Mouse (Mus musculus) stomach, embryonic 15.5 days (tissue): ENCODE data around the gene Vmn1r7. TPM values are rescaled to one million over a fixed set of nuclear protein-coding genes. Genes with fewer than 3 reads are reported as not detected.
"Not testable (repeated sequence)": the region's sequence is repeated elsewhere in the genome, so short reads cannot be mapped to it uniquely, and the experiment has no call there.

Source experiments
- ATAC-seq: fragments of 200-750 bp; cut with Nextera tagmentation; 2 replicates; pipeline ENCODE4 v1.8.0; 2017; ENCODE audit warnings: low read depth, moderate number of reproducible peaks, moderate TSS enrichment; ENCODE audit not compliant: insufficient read depth, low FRiP score
- H3K27ac ChIP-seq: fragments of 300-500 bp; sonication (generic); 2 replicates; pipeline ENCODE4 v1.5.1; 2015; ENCODE audit warnings: mild to moderate bottlenecking, inconsistent platforms
- H3K27me3 ChIP-seq: fragments of 300-500 bp; sonication (generic); replicated peaks from 2 replicates; pipeline ENCODE4 v1.6.1; 2015; ENCODE audit warnings: inconsistent platforms
- H3K36me3 ChIP-seq: fragments of 300-500 bp; sonication (generic); 2 replicates; pipeline ENCODE4 v1.6.1; 2015; ENCODE audit warnings: inconsistent platforms
- H3K4me1 ChIP-seq: fragments of 300-500 bp; sonication (generic); 2 replicates; pipeline ENCODE4 v1.6.1; 2015; ENCODE audit warnings: inconsistent platforms
- H3K4me2 ChIP-seq: fragments of 300-500 bp; sonication (generic); 2 replicates; pipeline ENCODE4 v1.6.1; 2015; ENCODE audit warnings: mild to moderate bottlenecking, inconsistent platforms
- H3K4me3 ChIP-seq: fragments of 300-500 bp; sonication (generic); replicated peaks from 2 replicates; pipeline ENCODE4 v1.5.1; 2015; ENCODE audit warnings: inconsistent platforms
- H3K9ac ChIP-seq: fragments of 300-500 bp; sonication (generic); 2 replicates; pipeline ENCODE4 v1.6.1; 2015; ENCODE audit warnings: inconsistent platforms
- H3K9me3 ChIP-seq: fragments of 300-500 bp; sonication (generic); 2 replicates; pipeline ENCODE4 v1.6.1; 2016; ENCODE audit warnings: inconsistent platforms
- WGBS: fragments of 180-500 bp; shearing (Covaris S2); methylation state at CpG from one replicate; pipeline ENCODE4 v1.1.7; 2015; 5-methylcytosine and 5-hydroxymethylcytosine counted together
- polyA plus RNA-seq: library from polyadenylated mRNA; unstranded; fragments of >200 nt; fragmentation: Nextera tagmentation; extraction: Ambion mirVana; gene quantifications from 2 replicates; pipeline ENCODE4 v1.2.1, GENCODE M21; 2015

Gene Vmn1r7
- polyA plus RNA-seq: not detected in 2 replicates

DNA sequence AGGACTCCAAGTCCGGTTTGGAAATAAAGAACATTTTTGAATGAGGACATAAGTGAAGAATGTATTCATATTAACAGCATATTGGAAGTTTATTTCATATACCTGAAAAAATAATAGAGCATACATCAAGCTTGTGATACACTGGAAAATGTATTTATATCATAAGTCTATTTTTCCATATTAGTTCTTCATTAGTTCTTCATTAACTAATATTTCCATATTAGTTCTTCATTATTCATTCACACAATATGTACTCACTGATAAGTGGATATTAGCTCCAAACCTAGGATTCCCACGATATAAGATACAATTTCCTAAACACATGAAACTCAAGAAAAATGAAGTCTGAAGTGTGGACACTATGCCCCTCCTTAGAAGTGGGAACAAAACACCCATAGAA, at the start of gene Vmn1r7:
Vmn1r7 (minus strand) TSS at position 101 of the 400 bp plus-strand sequence.
- H3K4me1 ChIP-seq, H3K9me3 ChIP-seq, H3K36me3 ChIP-seq, H3K27ac ChIP-seq, H3K4me3 ChIP-seq, H3K4me2 ChIP-seq, H3K27me3 ChIP-seq, H3K9ac ChIP-seq, ATAC-seq: not testable (repeated sequence)
- WGBS: 83% methylated on average over 2 of the region's 2 CpGs

DNA sequence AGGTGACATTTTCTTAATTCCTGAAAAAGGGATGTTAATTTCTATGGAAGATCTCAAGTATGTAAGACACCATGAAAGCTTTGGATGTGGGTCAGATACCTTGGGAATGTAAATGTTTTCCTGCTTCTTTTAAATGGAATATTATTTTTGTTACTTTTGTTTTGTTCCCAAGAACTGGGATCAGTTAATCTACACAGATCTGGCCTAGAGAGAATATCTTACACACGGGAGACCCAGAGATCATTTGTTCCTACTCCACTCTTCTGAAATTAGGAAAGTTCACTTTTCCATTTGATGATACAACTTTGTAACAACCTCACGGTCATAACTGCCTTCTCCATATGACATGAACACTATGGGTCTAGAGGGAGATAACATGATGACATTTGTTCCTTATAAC, 41.4 kb upstream of the Vmn1r7 start, which contains the start of gene Vmn1r9:
Vmn1r9 (plus strand) TSS at position 301 of the 400 bp plus-strand sequence.
- H3K9ac ChIP-seq: no peak within 1 kb of the TSS
- H3K27me3 ChIP-seq: no peaks in the 10 kb centered on the region
- 78% methylated on average over 2 of the region's 2 CpGs for WGBS
- H3K4me1 ChIP-seq: no peaks in the 10 kb centered on the region
- ATAC-seq: no peak
- no peak within 1 kb of the TSS for H3K4me3 ChIP-seq
- H3K36me3 ChIP-seq: no peaks in the 10 kb centered on the region
- H3K27ac ChIP-seq: no peak within 1 kb of the TSS
- H3K9me3 ChIP-seq: no peaks in the 10 kb centered on the region
- H3K4me2 ChIP-seq: no peak within 1 kb of the TSS

DNA sequence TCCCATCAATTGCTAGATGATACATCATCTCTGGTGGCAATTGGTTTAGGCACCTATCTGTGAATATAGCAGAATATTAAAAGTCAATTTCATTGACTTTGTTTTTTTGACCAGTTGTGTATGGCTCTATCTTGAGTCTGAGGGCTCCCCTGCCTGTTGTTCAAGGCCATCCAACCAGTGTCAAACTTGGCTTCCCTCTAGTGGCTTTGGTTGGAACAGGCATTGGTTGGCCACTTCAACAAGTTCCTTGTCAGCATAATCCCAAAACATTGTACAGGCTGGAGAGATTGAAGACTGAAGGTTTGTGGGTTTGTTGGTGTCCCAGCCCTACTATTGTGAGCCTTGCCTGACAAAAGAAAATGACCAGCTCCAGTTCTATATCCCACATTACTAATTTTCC, 38.6 kb upstream of the Vmn1r7 start:
- no peak overlapping the region for H3K9ac ChIP-seq
- no peak overlapping the region for H3K4me3 ChIP-seq
- H3K36me3 ChIP-seq: no peaks in the 10 kb centered on the region
- H3K4me2 ChIP-seq: no peak overlapping the region
- no peak for ATAC-seq
- H3K27ac ChIP-seq: no peak overlapping the region
- H3K27me3 ChIP-seq: no peaks in the 10 kb centered on the region
- H3K9me3 ChIP-seq: no peaks in the 10 kb centered on the region
- H3K4me1 ChIP-seq: no peaks in the 10 kb centered on the region

DNA sequence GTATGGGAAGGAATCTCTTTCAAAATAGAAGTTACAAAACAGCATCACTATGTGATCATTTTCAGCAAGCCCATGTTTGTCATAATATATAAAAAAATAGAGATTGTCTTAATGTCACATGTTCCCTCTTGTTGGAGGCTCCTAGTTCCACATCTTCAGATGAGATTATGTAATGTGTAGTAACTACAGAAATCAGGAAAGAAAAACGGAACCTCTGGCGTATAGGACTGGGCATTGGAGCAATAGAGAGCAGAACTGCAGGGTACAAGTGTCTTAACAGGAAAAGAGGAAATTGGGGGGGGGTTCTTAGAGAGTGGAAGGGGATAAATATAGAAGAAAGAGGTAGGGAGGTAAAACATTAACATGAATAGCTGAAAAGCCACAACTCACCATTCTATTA, 9.6 kb upstream of the Vmn1r7 start:
- no peak overlapping the region for H3K4me2 ChIP-seq
- no peaks in the 10 kb centered on the region for H3K36me3 ChIP-seq
- H3K4me3 ChIP-seq: no peak overlapping the region
- no peak overlapping the region for H3K27ac ChIP-seq
- no peaks in the 10 kb centered on the region for H3K4me1 ChIP-seq
- H3K9me3 ChIP-seq: no peaks in the 10 kb centered on the region
- no peak for ATAC-seq
- 81% methylated on average over 2 of the region's 2 CpGs for WGBS
- no peak overlapping the region for H3K9ac ChIP-seq
- no peaks in the 10 kb centered on the region for H3K27me3 ChIP-seq

DNA sequence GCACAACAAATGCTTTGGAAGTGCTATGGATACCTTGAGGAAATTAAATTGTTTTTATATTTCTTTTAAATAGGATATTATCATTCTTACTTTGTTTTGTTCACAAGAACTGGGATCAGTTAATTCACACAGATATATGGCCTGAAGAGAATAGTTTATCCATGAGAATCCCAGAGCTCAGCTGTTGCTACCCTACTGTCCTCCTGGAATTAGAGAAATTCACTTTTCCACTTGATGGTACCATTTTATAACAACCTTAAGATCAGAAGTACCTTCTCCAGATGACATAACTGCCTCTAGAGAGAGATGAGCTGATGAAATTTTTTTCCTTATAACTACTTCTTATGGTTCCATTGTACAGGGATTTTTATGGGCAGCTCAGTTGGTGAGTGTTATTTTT, 6.9 kb upstream of the Vmn1r7 start, which contains the start of gene Vmn1r8:
Vmn1r8 (plus strand) TSS at position 301 of the 400 bp plus-strand sequence.
- Histone ChIP-seq H3K4me1 (no peaks in the 10 kb centered on the region), H3K27me3 (no peaks in the 10 kb centered on the region), H3K27ac (no peak within 1 kb of the TSS), H3K9ac (no peak within 1 kb of the TSS), H3K36me3 (no peaks in the 10 kb centered on the region), H3K9me3 (no peaks in the 10 kb centered on the region), H3K4me3 (no peak within 1 kb of the TSS), H3K4me2 (no peak within 1 kb of the TSS)
- no peak for ATAC-seq

DNA sequence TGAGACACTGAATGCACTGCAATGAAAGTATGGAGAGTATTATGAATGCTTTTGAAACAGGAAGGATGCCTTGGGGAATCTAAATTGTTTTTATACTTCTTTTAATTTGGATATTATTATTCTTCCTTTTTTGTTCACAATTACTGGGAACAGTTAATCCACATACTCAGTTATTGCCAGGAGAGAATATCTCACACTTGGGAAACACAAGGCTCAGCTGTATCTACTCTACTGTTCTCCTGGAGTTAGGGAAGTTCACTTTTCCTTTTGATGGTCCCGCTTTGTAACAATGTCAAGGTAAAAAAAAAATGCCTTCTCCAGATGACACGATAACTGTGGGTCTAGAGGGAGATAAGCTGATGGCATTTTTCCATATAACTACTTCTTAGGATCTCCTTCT, 28.2 kb downstream of the Vmn1r7 start, which contains the start of gene Vmn1r6:
Vmn1r6 (plus strand) TSS at position 301 of the 400 bp plus-strand sequence.
- no peaks in the 10 kb centered on the region for H3K27me3 ChIP-seq
- H3K9ac ChIP-seq: no peak within 1 kb of the TSS
- H3K4me2 ChIP-seq: no peak within 1 kb of the TSS
- H3K36me3 ChIP-seq: no peaks in the 10 kb centered on the region
- no peaks in the 10 kb centered on the region for H3K4me1 ChIP-seq
- H3K27ac ChIP-seq: no peak within 1 kb of the TSS
- no peak for ATAC-seq
- H3K9me3 ChIP-seq: no peaks in the 10 kb centered on the region
- WGBS: 80% methylated on average over 2 of the region's 2 CpGs
- H3K4me3 ChIP-seq: no peak within 1 kb of the TSS

Other genes with a start within 250 kb of the Vmn1r7 start
- 26.1 and 27.6 TPM in 2 replicates for gene Kbtbd2, start 227.5 kb downstream of the Vmn1r7 start, polyA plus RNA-seq
- 145 and 153 TPM in 2 replicates for gene Fkbp9, start 193.3 kb downstream of the Vmn1r7 start, polyA plus RNA-seq
- 76.0 and 83.0 TPM in 2 replicates for gene Nt5c3, start 101.4 kb downstream of the Vmn1r7 start, polyA plus RNA-seq
- 0.36 TPM in 2 replicates for gene Vmn1r4, start 101.3 kb downstream of the Vmn1r7 start, polyA plus RNA-seq
- gene Vmn1r5, start 55.1 kb downstream of the Vmn1r7 start, polyA plus RNA-seq: not detected in 2 replicates
- not detected in 2 replicates for gene Vmn1r6, start 28.1 kb downstream of the Vmn1r7 start, polyA plus RNA-seq
- not detected in 2 replicates for gene Vmn1r8, start 7.0 kb upstream of the Vmn1r7 start, polyA plus RNA-seq
- not detected in 2 replicates for gene Vmn1r9, start 41.5 kb upstream of the Vmn1r7 start, polyA plus RNA-seq
- gene Vmn1r10, start 84.1 kb upstream of the Vmn1r7 start, polyA plus RNA-seq: not detected in 2 replicates
- not detected in 2 replicates for gene Vmn1r11, start 108.1 kb upstream of the Vmn1r7 start, polyA plus RNA-seq
- not detected in 2 replicates for gene Vmn1r12, start 131.6 kb upstream of the Vmn1r7 start, polyA plus RNA-seq
- not detected in 2 replicates for gene Vmn1r13, start 178.0 kb upstream of the Vmn1r7 start, polyA plus RNA-seq
- not detected in 2 replicates for gene Vmn1r14, start 206.4 kb upstream of the Vmn1r7 start, polyA plus RNA-seq
- not detected in 2 replicates for gene Vmn1r15, start 232.6 kb upstream of the Vmn1r7 start, polyA plus RNA-seq